Mouse (Mus musculus) thymus, postnatal 25 days (tissue): Measurements from ENCODE around the gene Tmco3.
A peak's percentile ranks its signal among the peaks of the same experiment; 100 is the strongest.

Experiments
- DNase-seq: peaks from one replicate; pipeline ENCODE4 v3.0.0; 2022

Gene Tmco3

GRCm38 (mm10) chr8:13287692-13288623 is at the start of gene Tmco3, which contains the start of gene Dcun1d2:
TSS of gene Tmco3 (plus strand) at chr8:13288190.
TSS of gene Dcun1d2 (minus strand) at chr8:13288131.
- peak; percentile 96 for DNase-seq

- no peak for DNase-seq
These were observed 47.9 kb upstream of the Tmco3 start for GRCm38 (mm10) chr8:13240055-13240454.

GRCm38 (mm10) chr8:13240691-13241090 is 47.3 kb upstream of the Tmco3 start:
- no peak for DNase-seq

GRCm38 (mm10) chr8:13242985-13243870 is 44.8 kb upstream of the Tmco3 start:
- no peak for DNase-seq

- DNase-seq = no peak
These were observed 43.6 kb upstream of the Tmco3 start for GRCm38 (mm10) chr8:13244343-13244880.

- DNase-seq = no peak
These were observed 35.2 kb upstream of the Tmco3 start for GRCm38 (mm10) chr8:13252837-13253236.

GRCm38 (mm10) chr8:13253413-13253812 is 34.6 kb upstream of the Tmco3 start:
- DNase-seq = no peak

- peak; percentile 62 for DNase-seq
These were observed 34.0 kb upstream of the Tmco3 start, which contains the start of gene Adprhl1 for GRCm38 (mm10) chr8:13254019-13254418. TSS of gene Adprhl1 (minus strand) at chr8:13254162.

- no peak for DNase-seq
These were observed 24.6 kb upstream of the Tmco3 start for GRCm38 (mm10) chr8:13263376-13263775.

GRCm38 (mm10) chr8:13267566-13267965 is 20.4 kb upstream of the Tmco3 start:
- DNase-seq = no peak

- DNase-seq = no peak
These were observed 15.2 kb upstream of the Tmco3 start for GRCm38 (mm10) chr8:13272834-13273233.

- DNase-seq = no peak
These were observed 11.0 kb upstream of the Tmco3 start for GRCm38 (mm10) chr8:13276941-13277447.

GRCm38 (mm10) chr8:13283200-13283599 is 4.8 kb upstream of the Tmco3 start:
- no peak for DNase-seq

GRCm38 (mm10) chr8:13287304-13287691 is 692 bp upstream of the Tmco3 start:
- DNase-seq = peak; percentile 78

- DNase-seq = no peak
These were observed 656 bp downstream of the Tmco3 start for GRCm38 (mm10) chr8:13288646-13289045.

GRCm38 (mm10) chr8:13292364-13292763 is 4.4 kb downstream of the Tmco3 start:
- peak; percentile 80 for DNase-seq

GRCm38 (mm10) chr8:13293677-13294470 is 5.9 kb downstream of the Tmco3 start:
- no peak for DNase-seq

- DNase-seq = no peak
These were observed 11.6 kb downstream of the Tmco3 start for GRCm38 (mm10) chr8:13299571-13299970.

GRCm38 (mm10) chr8:13301036-13301435 is 13.0 kb downstream of the Tmco3 start:
- no peak for DNase-seq

GRCm38 (mm10) chr8:13305459-13305858 is 17.5 kb downstream of the Tmco3 start:
- DNase-seq = no peak

- DNase-seq = no peak
These were observed 17.9 kb downstream of the Tmco3 start for GRCm38 (mm10) chr8:13305884-13306283.

GRCm38 (mm10) chr8:13306309-13306909 is 18.4 kb downstream of the Tmco3 start:
- no peak for DNase-seq
